Mouse (Mus musculus) spleen, postnatal 10 days (tissue): Measurements from ENCODE around the gene Bmx.
A peak's percentile ranks its signal among the peaks of the same experiment; 100 is the strongest.

ENCODE experiments used
- DNase-seq, 2 experiments: peaks; one replicate each; pipeline ENCODE4 v3.0.0; 2021 to 2022; ENCODE audit warnings: low spot score in 2 of 2

Bmx gene

GRCm38 (mm10) chrX:164175311-164175710 lies 82.7 kb downstream of the Bmx start:
- no peak for DNase-seq

DNA sequence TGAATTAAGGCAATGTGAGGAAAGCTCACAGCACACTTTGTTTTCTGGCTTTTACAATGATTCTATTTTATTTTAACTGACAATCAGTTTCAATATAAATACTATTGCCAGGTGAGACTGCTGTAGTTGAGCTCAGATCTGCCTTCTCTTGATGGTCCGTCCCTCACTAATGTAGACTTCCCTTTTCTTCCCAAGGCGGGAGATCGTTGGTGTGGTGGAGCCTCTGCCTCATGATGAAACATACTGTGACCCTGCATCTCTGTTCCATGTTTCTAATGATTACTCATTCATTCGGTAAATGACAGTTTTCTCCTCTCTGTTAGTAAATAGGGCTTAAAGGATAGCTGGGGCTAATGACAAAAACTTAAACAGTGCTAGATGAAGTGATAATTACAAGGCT lies 84.1 kb downstream of the Bmx start:
- no peak for DNase-seq

DNA sequence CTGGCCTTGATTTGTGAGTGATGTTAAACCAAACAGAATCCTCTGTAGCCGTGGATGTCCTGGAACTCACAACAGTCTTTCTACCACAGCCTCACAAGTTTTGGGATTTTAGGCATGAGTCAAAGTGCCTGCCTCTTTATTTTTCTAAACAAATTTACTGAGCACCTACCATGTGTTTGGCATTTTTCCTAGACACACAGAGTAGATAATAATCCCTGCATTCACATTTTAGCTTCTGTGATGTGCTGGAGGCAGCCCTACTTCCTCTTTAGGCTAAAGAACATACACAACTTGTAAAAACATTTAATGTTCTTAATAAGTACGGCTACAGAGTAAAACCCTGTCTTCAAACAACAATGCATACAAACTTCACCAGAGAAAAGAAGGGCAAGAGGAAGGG lies 87.0 kb downstream of the Bmx start:
- no peak for DNase-seq

DNA sequence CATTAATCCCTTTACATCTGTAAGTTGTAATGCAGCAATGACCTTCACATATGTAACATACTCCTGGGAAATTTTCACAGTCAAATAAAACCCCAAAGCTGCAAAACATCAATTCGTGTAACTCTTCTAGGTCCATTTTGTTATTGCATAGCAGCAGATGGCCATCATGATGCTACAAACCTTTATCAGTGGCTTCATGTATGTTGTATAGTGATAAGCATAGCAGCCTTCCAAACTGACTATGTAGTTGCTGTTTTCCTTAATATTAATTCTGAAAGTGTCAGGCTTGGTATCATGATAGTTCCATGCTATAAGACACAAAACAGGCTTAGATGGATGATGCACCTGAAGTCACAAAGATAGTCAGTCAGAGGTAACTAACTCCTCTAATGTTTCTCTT lies 93.3 kb downstream of the Bmx start:
- DNase-seq = no peak

- DNase-seq = no peak
Measured at GRCm38 (mm10) chrX:164154594-164154993, 103.4 kb downstream of the Bmx start.

GRCm38 (mm10) chrX:164153606-164154005 lies 104.4 kb downstream of the Bmx start:
- DNase-seq = no peak

DNA sequence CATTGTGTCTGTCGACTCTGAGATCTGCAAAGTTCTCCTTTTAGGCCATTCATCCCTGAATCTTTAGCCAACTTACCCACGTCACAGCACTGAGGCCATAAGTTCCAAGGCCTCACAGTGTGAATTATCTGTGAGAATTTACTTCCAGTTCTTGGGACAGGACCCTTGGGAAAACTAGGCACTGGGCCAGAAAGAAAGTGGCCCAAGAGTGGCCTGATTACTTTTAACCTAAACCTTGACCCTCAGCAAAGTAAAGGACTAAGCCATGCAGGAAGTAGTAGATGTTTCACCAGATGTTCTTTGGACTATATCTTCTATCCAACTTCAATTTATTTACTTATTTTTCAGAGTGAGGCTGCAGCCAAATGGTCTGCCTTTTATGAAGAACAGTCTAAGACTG lies 105.3 kb downstream of the Bmx start:
- no peak for DNase-seq

DNA sequence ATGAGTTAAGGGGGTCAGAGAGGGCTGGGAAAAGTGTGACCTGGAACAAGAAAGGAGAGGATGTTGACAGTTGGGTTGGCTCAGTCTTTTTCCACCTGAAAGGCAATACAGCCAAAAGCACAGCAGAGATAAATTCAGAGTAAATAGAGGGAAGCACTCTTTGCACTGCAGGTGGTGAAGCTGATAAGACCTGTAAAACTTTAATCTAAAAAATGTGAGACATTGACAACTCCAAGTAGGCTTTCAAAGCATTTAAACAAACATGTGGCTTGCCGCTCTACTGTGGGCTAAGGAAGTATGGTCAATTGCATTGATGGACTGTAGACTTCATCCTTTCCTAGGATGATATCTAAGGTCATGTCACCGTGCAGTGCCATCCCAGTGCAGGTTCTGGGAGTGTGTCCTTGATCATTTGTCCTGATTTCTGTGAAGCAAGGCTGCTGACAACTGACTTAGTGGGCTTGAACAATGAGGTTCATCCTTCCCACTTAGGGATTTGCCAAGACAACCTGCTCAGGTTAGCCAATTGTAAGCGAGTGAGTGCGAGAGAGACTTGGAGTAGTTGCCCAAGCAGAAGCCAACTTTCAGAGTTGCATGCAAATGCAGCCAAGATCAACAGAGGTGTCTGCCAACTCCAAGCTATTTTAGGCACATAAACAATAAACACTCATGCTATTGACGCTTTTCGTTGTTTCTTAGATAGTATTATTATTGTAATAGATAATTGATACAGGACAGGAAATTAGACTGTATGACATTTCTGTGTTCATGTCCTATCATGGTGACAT lies 112.3 kb downstream of the Bmx start:
- peak; percentile 8 to 13 for DNase-seq
